Mouse (Mus musculus) layer of hippocampus, adult 9-11 months (tissue): ENCODE data around the gene Sh3bgrl2.
"Not testable (repeated sequence)": the region's sequence is repeated elsewhere in the genome, so short reads cannot be mapped to it uniquely, and the experiment has no call there.

ENCODE experiments used
- DNase-seq: peaks from one replicate; pipeline ENCODE4 v3.0.0; 2022

The Sh3bgrl2 gene

DNA sequence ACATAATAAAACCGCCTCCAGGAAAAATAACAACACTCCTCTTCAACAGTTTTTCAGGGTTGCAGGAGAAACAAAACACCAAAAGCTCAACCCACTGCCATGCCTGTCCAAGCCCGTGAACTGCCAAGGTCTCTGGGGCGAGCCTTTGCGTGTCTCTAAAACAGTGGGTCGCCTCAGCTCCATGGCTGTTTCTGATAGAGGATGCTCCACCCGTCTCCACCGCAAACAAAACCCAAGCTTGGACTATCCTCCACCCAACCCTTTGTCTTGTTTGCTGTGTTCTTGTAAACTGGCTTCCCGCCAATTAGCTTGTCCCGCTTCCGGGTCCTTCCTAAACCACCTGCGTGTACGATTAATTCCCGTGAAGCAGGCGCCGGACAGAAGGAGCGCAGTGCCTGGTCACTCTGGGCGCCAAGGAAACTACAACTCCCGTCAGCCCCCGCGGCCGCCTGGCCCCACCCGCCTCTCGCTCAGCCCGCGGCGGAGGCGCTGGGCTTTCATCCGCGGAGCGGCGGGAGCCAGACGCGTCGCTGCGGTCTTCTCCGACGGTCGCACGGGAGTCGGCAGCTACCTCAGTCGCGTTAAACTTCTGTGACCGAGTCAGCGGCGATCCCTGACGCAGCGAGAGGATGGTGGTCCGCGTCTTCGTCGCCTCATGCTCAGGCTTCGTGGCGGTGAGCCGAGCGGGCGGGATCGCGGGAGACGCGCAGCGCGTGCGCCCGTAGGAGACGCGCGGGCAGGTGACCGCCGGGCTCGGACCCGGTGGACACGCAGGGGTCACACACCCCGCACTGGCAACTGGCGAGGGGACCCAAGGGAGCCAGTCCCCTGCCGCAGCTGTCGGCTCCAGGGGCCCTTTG lies at the start of gene Sh3bgrl2:
Gene Sh3bgrl2 (plus strand): TSS at position 498 of the 860 bp plus-strand sequence.
- peak; percentile 76 for DNase-seq

DNA sequence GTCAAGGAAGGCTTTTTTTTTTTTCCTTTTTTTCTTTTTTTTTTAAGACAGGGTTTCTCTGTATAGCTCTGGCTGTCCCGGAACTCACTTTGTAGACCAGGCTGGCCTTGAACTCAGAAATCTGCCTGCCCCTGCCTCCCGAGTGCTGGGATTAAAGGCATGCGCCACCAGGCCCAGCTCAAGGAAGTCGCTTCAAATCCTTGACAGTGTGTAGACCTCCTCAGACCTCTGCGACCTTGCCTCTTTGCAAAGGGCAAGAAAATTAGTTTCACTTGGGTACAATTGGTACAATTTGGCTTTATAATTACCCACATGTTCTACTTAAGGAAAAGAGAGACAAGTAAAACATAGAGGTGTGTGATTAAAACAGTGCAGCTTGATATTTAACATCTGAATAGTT lies 29.0 kb upstream of the Sh3bgrl2 start:
- DNase-seq, result not testable (repeated sequence)

DNA sequence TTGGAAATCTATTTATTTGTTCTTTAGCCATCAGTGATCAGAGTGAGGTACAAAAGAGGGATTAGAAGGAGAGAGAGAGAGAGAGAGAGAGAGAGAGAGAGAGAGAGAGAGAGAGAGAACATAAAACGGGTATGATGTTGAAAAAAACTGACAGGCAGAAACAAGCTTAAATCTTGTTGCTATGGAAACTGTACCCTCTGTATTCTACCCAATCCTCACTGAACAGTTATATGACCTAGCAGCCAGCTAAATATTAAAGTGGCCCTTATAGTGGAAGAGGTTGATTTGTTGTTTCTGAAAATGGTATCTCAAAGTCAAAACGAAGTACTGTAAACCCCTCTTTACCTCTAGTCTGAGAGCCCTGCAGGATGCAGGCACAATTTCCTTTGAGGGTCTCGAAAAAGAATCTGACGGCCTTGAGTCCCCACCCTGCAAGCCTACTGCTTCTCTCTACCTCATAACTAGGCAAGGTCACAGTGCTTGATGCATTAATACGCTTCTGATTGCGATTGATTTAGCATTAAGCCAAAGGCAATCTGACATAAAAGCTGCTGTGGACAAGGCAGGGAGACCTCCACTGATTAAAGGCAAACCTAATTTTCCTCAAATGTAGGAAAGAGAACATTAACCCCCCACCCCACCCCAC lies 28.5 kb upstream of the Sh3bgrl2 start:
- DNase-seq, result no peak

DNA sequence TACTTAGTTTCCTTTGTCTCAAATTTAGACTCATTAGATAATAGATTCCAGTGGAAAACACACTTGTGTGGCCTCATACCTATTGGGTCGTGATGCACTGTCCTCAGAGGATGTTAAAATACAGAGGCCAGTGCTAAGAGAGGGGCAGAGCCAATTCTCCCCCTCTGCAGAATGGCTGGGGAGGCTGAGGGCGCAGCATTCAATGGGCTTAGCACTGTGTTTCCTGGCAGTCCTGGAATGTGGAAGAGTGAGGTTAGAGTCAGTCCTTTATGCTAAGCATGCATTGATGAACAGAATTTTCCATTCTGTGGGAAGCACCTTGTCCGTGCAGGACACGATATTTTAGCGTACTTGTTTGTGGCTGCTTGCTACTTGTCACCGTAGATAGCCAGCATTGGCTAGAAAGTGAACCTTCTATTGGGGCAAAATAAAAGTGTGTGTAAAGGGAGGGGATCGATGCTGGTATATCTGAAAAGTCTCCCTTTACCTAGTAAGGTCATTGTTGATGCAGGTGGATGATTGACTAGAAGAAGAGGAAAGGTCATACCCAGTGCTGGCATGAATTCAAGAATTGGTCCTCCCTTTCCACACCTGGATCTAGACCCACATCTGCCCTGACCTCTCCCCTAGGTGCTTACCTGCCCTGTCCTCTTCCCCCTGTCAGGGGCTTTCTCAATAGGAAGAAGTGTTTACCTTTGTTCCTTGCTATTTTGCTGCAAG lies 20.6 kb upstream of the Sh3bgrl2 start:
- no peak for DNase-seq

DNA sequence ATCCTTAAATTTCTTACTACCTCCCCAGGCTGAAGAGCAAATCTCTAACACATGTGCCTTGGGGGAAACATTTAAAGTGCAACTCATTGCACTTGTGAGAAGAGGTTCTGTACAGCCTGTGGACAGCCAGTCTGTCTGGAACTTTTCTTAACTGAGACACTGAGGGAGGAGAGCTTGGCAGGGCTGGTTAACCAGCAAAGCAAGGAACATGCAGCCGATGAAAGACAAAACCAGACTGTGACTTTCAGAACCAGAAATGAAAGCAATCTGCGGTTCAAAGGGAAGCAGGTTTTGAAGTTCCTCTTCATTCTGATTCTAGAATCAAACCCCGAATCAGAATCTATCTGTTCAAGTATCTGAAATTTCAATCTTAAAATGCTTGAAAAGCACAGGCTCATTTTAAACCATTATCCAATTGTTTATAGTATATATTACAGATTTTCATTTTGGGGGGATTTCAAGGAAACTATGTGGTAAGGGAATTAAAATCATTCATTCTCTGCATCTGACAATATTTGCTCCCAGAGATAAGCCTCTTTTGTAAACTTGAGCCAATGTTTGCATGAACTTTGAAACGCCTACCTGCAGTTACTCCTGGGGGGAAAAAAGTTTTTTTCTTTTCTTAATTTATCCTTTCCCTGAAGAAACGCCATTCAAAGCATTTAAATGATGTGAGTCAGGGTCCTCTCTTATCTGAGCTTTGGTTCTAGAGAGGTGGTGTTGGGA lies 14.9 kb upstream of the Sh3bgrl2 start:
- no peak for DNase-seq

DNA sequence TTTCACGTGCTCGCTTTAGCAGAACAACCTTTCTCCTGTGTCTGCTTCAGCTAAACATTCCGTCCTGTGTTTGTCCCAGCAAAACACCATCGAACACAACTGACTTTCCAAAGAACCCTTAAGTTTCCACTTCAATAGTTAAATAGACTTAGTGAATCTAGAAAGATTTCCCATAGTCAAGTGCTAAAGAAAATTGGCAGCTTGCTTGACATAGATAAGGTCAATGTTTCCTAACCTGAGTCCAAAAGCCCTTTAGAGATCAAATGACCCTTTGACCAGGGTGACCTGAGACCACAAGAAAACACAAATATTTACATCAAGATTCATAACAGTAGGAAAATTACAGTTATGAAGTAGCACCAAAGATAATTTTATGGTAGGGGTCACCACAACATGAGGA lies 11.2 kb upstream of the Sh3bgrl2 start:
- DNase-seq, result no peak

DNA sequence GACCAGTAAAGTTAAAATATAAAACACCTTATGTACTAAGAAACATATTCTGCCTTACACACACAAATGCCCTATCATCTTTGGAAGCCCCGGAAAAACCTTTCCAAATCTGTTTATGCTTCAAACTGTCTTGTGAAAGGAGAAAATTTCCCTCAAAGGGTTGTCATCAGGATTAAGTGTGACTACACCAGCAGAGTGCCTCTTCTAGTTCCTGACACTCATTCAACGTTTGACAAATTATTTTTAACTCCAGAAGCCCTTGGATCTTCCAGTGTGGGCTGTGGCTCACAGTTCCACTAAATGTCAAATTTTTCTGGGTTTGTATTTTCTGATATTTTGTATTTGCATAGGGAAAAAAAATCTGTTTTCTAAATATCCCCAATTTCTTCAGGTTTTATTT lies 10.6 kb upstream of the Sh3bgrl2 start:
- DNase-seq, result no peak

DNA sequence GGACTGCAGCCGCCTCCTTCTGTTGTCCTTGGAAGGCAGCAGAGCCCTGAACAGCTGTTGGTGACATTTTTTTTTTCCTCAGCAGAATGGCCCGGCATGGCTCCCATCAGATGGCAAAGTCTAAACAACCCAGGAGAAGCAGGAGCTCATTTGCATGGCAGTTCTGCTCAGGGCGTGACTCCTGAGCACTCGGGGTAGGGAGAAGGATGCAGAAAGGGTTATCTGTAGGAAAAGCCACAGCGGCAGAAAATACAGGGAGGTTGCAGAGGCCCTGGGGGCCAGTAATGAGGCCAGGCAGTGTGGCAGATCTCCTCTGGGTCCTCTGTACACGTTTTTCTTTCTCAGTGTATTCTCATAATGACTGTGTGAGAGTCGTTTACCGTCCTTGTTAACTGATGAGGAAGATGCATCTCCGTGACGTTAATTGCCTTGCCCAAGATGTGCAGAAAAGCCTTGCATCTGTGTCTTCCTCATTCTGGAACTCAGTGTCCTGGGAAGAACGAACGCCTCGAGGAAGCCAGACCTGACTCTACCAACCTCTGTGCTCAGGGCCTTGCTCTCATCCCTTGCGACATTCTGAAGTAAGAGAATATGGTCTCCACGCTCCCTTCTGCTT lies 10.1 kb upstream of the Sh3bgrl2 start:
- peak; percentile 29 for DNase-seq

DNA sequence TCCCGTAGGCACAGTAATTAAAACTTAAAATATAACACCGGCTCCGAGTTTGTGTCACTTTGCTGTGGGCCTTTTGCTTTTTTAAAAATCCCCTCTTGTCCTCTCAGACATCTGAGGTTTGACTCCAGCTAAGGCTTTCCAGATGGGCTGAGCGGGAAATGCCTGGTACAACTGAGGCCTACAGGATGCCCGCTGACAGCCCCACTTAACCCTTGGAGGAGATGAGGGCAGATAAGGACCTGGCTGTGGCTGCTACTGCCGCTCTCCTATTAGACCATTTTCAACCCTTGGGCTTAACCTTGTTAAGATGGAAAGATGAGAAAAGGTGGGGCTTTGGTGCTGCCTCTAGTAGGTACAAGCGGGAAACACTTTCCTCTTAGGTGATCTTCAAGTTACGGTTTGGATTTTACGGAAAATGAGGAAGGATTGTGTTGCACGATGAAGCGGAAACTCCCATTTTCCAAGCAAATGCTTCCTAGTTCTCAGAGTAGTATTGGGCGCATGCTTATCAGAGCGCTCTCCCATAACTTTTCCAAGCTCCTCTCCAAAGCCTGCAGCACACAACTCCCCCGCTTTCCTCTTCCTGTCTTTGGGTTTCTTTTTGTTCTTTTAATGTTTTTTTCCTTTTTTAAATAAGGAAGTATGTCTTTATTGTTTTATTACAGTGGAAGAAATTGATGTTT lies 8.2 kb upstream of the Sh3bgrl2 start:
- no peak for DNase-seq

DNA sequence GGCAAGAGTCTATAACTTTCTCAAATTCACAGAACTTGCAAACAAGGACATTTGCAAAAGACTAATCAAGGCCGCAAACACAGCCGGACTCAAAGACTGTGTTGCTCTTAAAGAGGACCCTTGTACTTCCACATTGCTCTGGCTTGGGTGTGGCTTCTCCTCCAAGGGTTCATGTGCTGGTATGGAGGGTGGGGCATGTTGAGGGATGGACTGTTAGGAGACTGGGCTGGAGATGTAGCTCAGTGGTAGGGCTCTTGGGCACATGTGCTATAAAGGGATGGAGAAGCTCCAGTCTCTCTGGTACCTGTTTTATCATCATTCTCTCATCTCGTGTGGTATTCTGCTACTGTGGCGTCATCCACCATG lies 7.7 kb upstream of the Sh3bgrl2 start:
- DNase-seq, result no peak

DNA sequence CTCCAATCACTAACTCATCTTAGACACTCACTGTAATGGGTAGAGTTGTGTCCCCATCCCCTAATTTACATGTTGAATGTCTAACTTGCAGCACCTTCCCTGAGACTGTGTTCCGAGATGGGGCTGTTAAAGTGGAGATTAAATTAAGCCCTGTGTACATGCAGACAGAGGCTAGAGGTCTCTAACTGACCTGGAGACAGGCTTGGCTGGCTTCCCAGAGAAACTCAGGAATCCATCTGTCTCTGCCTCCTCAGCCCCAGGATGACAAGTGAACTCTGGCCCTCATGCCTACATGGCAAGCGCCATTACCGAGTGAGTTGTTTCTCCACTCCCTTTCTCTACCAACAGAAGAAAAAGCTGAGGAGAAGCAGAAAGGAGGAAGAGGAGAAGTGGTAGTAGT lies 7.2 kb upstream of the Sh3bgrl2 start:
- no peak for DNase-seq

DNA sequence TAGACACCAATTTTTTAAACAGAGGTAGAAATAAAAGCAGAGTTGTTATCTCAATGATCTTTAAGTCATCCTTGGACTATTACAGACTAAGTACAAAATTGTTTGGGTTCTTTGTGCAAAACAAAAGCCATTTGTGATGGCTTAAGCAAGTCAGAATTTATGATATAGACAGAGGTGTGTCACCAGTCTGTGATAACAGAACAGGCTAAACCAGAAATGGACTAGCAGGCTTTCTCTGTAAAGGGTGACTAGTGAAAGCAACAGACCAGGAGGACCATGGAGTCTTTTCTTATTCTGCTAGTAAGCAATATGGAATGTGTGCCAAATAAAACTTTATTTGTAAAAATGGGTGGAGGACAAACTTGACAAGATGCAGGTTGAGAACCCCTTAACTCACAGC lies 2.9 kb upstream of the Sh3bgrl2 start:
- no peak for DNase-seq

DNA sequence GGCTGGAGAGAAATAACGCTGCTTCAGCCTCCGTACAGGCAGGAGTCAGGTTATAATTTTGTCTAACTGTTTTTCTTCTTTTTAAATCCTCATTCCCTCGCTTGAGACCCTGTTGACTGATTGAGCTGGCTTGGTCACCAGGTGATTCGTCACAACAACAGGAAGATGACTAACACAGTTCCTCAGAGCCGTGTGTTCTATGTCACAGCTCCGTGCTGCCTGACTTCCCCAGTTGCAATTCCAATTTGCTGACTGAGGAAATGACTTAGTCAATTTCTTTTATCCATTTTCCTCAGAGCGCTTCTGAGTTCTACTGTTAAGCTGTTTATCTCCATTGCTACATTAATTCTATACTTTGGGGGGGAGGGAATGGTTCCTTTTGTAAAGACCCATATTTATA lies 1.8 kb upstream of the Sh3bgrl2 start:
- DNase-seq, result no peak

DNA sequence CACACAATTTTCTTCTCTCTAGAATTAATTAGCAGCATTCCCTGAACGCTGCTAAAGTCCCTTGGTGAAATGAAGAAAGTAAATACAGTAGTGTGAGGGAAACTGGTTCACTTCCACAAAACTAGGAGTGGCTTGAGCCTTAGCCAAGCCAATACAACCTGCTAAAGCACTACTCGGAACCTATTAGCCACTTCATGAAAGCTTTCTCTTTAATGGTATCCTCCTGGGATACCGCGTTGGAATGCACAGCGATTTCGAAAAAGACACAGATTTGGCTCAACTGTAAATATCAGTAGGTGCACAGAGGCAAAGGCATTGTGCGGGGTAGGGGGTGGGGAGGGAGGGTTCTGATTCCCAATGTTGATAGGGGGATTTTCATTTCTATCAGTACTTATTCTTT lies 898 bp upstream of the Sh3bgrl2 start:
- no peak for DNase-seq

DNA sequence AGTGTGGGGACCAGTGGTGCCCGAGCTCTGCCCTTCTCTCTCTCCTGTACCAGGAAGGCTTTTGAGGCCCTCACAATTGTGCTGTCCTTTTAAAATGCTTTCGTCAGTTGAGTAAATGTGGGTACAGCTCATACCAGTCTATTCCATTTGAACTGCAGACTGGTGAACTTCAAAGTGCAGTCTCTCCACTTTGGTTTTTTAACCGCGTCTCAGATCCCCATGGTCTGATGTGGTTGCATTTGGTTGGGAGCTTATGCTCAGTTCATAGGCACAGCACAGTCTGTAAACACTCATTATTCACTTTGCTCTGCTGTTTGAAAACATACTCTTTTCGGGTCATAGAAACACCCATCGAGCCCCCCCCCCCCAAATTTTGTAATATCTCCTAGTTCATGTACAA lies 1.7 kb downstream of the Sh3bgrl2 start:
- DNase-seq, result no peak

DNA sequence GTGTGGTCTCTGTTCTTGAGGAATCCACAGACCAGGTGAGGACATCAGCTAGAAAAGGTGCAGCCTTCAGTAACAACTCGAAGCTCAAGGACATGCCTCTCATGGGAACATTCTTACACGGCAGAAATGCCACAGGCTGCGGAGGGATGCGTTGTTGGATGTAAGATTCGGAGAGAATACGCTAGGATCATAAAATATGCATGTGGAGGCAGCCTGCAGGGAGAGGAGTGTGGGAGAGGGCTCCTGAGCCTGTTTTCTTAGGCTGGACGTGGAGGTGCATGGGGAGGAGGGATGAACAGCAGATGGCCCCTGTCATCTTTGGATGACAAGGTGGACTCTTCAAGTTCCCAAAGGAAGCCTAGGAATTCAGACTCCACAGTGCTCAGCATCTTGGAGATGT lies 3.0 kb downstream of the Sh3bgrl2 start:
- no peak for DNase-seq

DNA sequence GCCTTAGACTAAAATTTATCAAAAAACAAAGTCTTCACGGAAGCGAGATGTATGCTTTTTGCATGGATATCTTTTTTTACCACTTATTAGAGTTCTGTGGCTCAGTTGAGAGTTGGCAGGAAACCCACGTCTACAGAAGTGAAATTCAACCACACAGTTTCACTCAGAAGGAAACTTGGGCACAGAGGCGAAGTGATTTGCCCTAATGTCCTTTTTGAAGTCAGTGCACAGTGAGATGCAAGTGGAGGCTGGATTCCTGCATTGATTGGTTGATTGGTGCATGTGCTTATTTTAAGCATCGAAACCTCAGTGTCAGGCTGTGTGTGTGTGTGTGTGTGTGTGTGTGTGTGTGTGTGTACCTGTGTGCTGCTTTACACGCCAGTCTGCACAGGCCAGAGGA lies 3.5 kb downstream of the Sh3bgrl2 start:
- no peak for DNase-seq

DNA sequence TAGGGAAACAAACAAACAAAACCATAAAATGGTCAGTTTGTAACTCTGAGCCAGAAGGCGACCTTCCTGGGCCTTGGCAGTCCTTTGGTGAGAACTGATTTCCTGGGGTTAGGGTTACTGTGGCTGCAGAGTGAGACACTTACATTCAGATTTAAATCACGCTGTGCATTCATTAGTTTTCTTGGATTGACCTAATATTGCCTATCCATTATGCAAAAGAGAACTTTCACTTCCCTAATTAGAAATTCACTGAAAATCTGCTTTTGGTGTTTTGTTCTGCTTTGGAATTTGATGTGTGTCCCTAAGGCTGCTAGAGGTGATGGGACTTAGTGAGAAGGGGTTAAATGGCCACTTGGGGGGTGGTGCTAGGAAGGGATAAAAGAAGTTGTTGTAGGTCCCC lies 7.5 kb downstream of the Sh3bgrl2 start:
- no peak for DNase-seq

DNA sequence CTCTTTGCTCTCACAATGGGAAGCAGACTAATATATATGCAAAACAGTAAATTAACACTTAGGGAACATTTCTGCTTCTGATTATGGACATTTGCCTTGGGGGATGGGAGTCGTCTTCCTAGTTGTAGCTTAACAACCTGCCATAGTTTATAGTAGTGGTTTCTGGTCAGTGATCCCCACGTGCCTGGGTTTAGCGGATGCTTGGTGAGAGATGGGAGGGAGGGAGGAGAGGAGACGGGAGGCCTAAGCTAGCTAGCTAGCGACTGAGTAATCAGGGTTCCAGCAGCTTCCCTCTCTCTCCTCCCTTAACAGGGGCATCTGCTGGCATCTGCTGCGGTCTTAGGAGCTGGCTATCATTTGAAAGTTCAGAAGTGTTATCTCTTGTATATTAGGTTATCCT lies 8.1 kb downstream of the Sh3bgrl2 start:
- no peak for DNase-seq

DNA sequence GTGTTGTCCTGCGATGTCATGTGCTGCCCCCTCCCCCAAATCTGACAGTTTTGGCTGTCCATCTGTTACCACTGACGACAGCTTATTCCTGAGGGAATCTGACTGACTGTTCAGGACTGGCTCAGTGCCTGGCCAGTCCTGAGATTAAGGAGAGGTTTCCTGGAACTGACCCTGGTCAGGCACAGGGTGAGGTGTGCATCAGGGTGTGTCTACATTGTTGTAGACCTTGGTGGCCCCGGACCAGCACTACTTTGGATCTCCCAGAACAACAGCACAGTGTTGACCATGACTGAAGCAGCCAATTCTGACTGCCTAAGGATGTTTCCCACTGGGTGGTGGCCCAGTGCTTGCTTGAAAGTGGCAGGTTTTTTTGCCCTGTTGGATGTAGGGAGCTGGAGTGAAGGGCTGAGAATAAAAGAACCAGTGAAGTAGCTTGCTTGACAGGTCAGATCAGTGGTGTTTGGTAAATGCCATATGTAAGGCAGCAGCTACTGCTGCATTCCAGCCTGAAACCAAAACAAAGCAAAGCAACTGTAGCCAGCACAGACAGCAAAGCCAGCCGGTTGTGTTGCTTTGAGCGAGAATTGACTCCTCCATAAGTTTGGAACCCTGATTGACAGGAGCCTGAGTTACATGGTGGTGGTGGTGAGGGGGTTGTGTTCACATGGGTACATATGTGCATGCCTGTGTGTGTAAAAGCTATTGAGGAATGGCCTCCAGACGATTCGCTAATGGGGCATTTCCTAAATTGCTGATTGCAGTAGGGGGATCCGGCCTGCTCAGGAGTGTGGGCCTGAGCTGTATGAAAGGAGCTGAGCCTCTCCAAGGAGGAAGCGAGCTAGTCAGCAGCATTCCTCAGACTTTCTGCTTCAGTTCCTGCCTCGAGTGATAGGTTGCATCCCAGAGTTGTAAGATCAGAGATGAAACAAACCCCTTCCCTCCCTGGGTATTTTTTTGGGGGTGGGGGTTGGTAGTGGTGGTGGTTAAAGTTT lies 8.9 kb downstream of the Sh3bgrl2 start:
- no peak for DNase-seq

DNA sequence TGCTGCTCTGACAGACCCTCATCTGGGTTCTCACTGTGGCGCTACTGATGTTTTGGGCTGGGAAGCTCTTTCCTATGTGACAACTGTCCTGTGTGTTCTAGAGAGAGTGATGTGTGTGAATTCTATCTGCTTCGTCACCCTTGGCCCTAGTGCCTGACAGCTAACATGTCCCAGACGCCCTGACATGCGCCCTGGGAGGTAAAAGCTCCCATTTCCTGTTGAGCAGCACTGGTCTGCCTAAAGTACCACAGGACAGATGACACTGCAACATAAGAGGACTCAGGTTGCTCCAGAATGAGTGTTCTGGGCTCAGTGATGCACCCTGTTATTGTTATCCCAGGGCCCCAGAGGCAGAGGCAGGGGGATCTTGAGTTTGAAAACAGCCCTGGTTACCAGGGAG lies 12.5 kb downstream of the Sh3bgrl2 start:
- no peak for DNase-seq
